Mouse (Mus musculus): ENCODE measurements around the gene Rnasek. TPM values are rescaled to one million over a fixed set of nuclear protein-coding genes. Genes with fewer than 3 reads are reported as not detected.

The Rnasek gene
- polyA plus RNA-seq (2014; fragmentation: Nextera tagmentation; extraction: Ambion mirVana) = 157 and 164 TPM in 2 replicates

- H3K9ac ChIP-seq (replicated peaks; ENCODE audit: low read depth, low read length) = peak within 1 kb of the TSS; percentile 58
- H3K4me2 ChIP-seq (replicated peaks; ENCODE audit: low read depth, low read length) = peak within 1 kb of the TSS; percentile 96
- no peaks in the 10 kb centered on the region for H3K9me3 ChIP-seq (ENCODE audit: control insufficient read depth, low read depth, low read length)
- peak within 1 kb of the TSS; percentile 34 for H3K27ac ChIP-seq (ENCODE audit: low read length)
- H3K36me3 ChIP-seq (ENCODE audit: control insufficient read depth, insufficient read depth, low read length) = peaks cover 6% of the 10 kb centered on the region
- peaks cover 18% of the 10 kb centered on the region for H3K4me1 ChIP-seq (ENCODE audit: control insufficient read depth, insufficient read depth, low read length)
- WGBS = under 1% methylated on average over 29 of the region's 35 CpGs
- H3K27me3 ChIP-seq (ENCODE audit: control insufficient read depth, insufficient read depth, low read length) = no peaks in the 10 kb centered on the region
- ATAC-seq (ENCODE audit: insufficient number of reproducible peaks, insufficient read depth, low FRiP score, low read depth) = 0 out of 2 replicates have a peak, but pooled peaks have one; percentile 29
- peak within 1 kb of the TSS; percentile 64 for H3K4me3 ChIP-seq (ENCODE audit: low read depth, low read length)
Observed at GRCm38 (mm10) chr11:70239541-70240279, at the start of gene Rnasek, which contains the start of gene Gm21988. Gene Rnasek, minus strand, starts transcription at chr11:70239842. Gene Gm21988, minus strand, starts transcription at chr11:70239830.

- 25% methylated on average over 6 of the region's 6 CpGs for WGBS
- peaks cover 5% of the 10 kb centered on the region; the same call in 1 of the 2 replicates for H3K4me1 ChIP-seq (ENCODE audit: control insufficient read depth, insufficient read depth, low read length)
- H3K27ac ChIP-seq (ENCODE audit: low read length) = peak overlapping the region; percentile 35
- 0 out of 2 replicates have a peak, but pooled peaks have one; percentile 28 for ATAC-seq (ENCODE audit: insufficient number of reproducible peaks, insufficient read depth, low FRiP score, low read depth)
- H3K9ac ChIP-seq (replicated peaks; ENCODE audit: low read depth, low read length) = no peak overlapping the region
- H3K36me3 ChIP-seq (ENCODE audit: control insufficient read depth, insufficient read depth, low read length) = no peaks in the 10 kb centered on the region
- no peak overlapping the region for H3K4me2 ChIP-seq (replicated peaks; ENCODE audit: low read depth, low read length)
- H3K9me3 ChIP-seq (ENCODE audit: control insufficient read depth, low read depth, low read length) = no peaks in the 10 kb centered on the region
- H3K27me3 ChIP-seq (ENCODE audit: control insufficient read depth, insufficient read depth, low read length) = no peaks in the 10 kb centered on the region
- no peak overlapping the region for H3K4me3 ChIP-seq (ENCODE audit: low read depth, low read length)
Observed at GRCm38 (mm10) chr11:70289236-70289635, 49.6 kb upstream of the Rnasek start.

GRCm38 (mm10) chr11:70288102-70288501 lies 48.5 kb upstream of the Rnasek start:
- Histone ChIP-seq H3K27ac (ENCODE audit: low read length) (0 out of 2 replicates have a peak overlapping the region, but pooled peaks have one; percentile 23), H3K36me3 (ENCODE audit: control insufficient read depth, insufficient read depth, low read length) (no peaks in the 10 kb centered on the region), H3K9me3 (ENCODE audit: control insufficient read depth, low read depth, low read length) (no peaks in the 10 kb centered on the region), H3K4me2 (replicated peaks; ENCODE audit: low read depth, low read length) (no peak overlapping the region), H3K9ac (replicated peaks; ENCODE audit: low read depth, low read length) (no peak overlapping the region), H3K4me1 (ENCODE audit: control insufficient read depth, insufficient read depth, low read length) (peaks cover 8% of the 10 kb centered on the region; the same call in 1 of the 2 replicates), H3K27me3 (ENCODE audit: control insufficient read depth, insufficient read depth, low read length) (no peaks in the 10 kb centered on the region), H3K4me3 (ENCODE audit: low read depth, low read length) (no peak overlapping the region)
- ATAC-seq (ENCODE audit: insufficient number of reproducible peaks, insufficient read depth, low FRiP score, low read depth) = no peak
- 74% methylated on average over 10 of the region's 10 CpGs for WGBS

GRCm38 (mm10) chr11:70285686-70286085 lies 46.0 kb upstream of the Rnasek start:
- Histone ChIP-seq H3K4me2 (replicated peaks; ENCODE audit: low read depth, low read length) (no peak overlapping the region), H3K4me3 (ENCODE audit: low read depth, low read length) (no peak overlapping the region), H3K27me3 (ENCODE audit: control insufficient read depth, insufficient read depth, low read length) (no peaks in the 10 kb centered on the region), H3K9ac (replicated peaks; ENCODE audit: low read depth, low read length) (no peak overlapping the region), H3K36me3 (ENCODE audit: control insufficient read depth, insufficient read depth, low read length) (no peaks in the 10 kb centered on the region), H3K4me1 (ENCODE audit: control insufficient read depth, insufficient read depth, low read length) (peaks cover 8% of the 10 kb centered on the region; the same call in 1 of the 2 replicates), H3K27ac (ENCODE audit: low read length) (no peak overlapping the region), H3K9me3 (ENCODE audit: control insufficient read depth, low read depth, low read length) (no peaks in the 10 kb centered on the region)
- WGBS = 73% methylated on average over 5 of the region's 5 CpGs
- no peak for ATAC-seq (ENCODE audit: insufficient number of reproducible peaks, insufficient read depth, low FRiP score, low read depth)

GRCm38 (mm10) chr11:70284757-70285156 lies 45.1 kb upstream of the Rnasek start:
- peak overlapping the region; percentile 39; the same call in 1 of the 2 replicates for H3K27ac ChIP-seq (ENCODE audit: low read length)

GRCm38 (mm10) chr11:70283666-70284065 lies 44.0 kb upstream of the Rnasek start:
- ATAC-seq (ENCODE audit: insufficient number of reproducible peaks, insufficient read depth, low FRiP score, low read depth) = no peak

More at GRCm38 (mm10) chr11:70284757-70285156, 45.1 kb upstream of the Rnasek start:
- Histone ChIP-seq H3K4me1 (ENCODE audit: control insufficient read depth, insufficient read depth, low read length) (peaks cover 13% of the 10 kb centered on the region; the same call in 1 of the 2 replicates), H3K9me3 (ENCODE audit: control insufficient read depth, low read depth, low read length) (no peaks in the 10 kb centered on the region), H3K4me2 (replicated peaks; ENCODE audit: low read depth, low read length) (no peak overlapping the region), H3K4me3 (ENCODE audit: low read depth, low read length) (no peak overlapping the region), H3K27me3 (ENCODE audit: control insufficient read depth, insufficient read depth, low read length) (no peaks in the 10 kb centered on the region), H3K36me3 (ENCODE audit: control insufficient read depth, insufficient read depth, low read length) (no peaks in the 10 kb centered on the region), H3K9ac (replicated peaks; ENCODE audit: low read depth, low read length) (no peak overlapping the region)
- ATAC-seq (ENCODE audit: insufficient number of reproducible peaks, insufficient read depth, low FRiP score, low read depth) = no peak
- WGBS = 54% methylated on average over 3 of the region's 3 CpGs

GRCm38 (mm10) chr11:70280441-70280840 lies 40.8 kb upstream of the Rnasek start:
- H3K27me3 ChIP-seq (ENCODE audit: control insufficient read depth, insufficient read depth, low read length) = no peaks in the 10 kb centered on the region
- H3K36me3 ChIP-seq (ENCODE audit: control insufficient read depth, insufficient read depth, low read length) = no peaks in the 10 kb centered on the region
- 68% methylated on average over 3 of the region's 3 CpGs for WGBS
- no peaks in the 10 kb centered on the region for H3K9me3 ChIP-seq (ENCODE audit: control insufficient read depth, low read depth, low read length)
- H3K9ac ChIP-seq (replicated peaks; ENCODE audit: low read depth, low read length) = no peak overlapping the region
- no peak overlapping the region for H3K27ac ChIP-seq (ENCODE audit: low read length)
- H3K4me1 ChIP-seq (ENCODE audit: control insufficient read depth, insufficient read depth, low read length) = peaks cover 13% of the 10 kb centered on the region; the same call in 1 of the 2 replicates
- no peak overlapping the region for H3K4me2 ChIP-seq (replicated peaks; ENCODE audit: low read depth, low read length)
- ATAC-seq (ENCODE audit: insufficient number of reproducible peaks, insufficient read depth, low FRiP score, low read depth) = no peak
- H3K4me3 ChIP-seq (ENCODE audit: low read depth, low read length) = no peak overlapping the region

More at GRCm38 (mm10) chr11:70283666-70284065, 44.0 kb upstream of the Rnasek start:
- Histone ChIP-seq H3K4me2 (replicated peaks; ENCODE audit: low read depth, low read length) (no peak overlapping the region), H3K4me1 (ENCODE audit: control insufficient read depth, insufficient read depth, low read length) (peaks cover 13% of the 10 kb centered on the region; the same call in 1 of the 2 replicates), H3K27me3 (ENCODE audit: control insufficient read depth, insufficient read depth, low read length) (no peaks in the 10 kb centered on the region), H3K36me3 (ENCODE audit: control insufficient read depth, insufficient read depth, low read length) (no peaks in the 10 kb centered on the region), H3K9ac (replicated peaks; ENCODE audit: low read depth, low read length) (no peak overlapping the region), H3K9me3 (ENCODE audit: control insufficient read depth, low read depth, low read length) (no peaks in the 10 kb centered on the region), H3K4me3 (ENCODE audit: low read depth, low read length) (no peak overlapping the region), H3K27ac (ENCODE audit: low read length) (no peak overlapping the region)
- 68% methylated on average over 4 of the region's 4 CpGs for WGBS

- no peaks in the 10 kb centered on the region for H3K36me3 ChIP-seq (ENCODE audit: control insufficient read depth, insufficient read depth, low read length)
- no peak overlapping the region for H3K27ac ChIP-seq (ENCODE audit: low read length)
- H3K27me3 ChIP-seq (ENCODE audit: control insufficient read depth, insufficient read depth, low read length) = no peaks in the 10 kb centered on the region
- no peak for ATAC-seq (ENCODE audit: insufficient number of reproducible peaks, insufficient read depth, low FRiP score, low read depth)
- no peak overlapping the region for H3K4me2 ChIP-seq (replicated peaks; ENCODE audit: low read depth, low read length)
- no peak overlapping the region for H3K4me3 ChIP-seq (ENCODE audit: low read depth, low read length)
- peaks cover 5% of the 10 kb centered on the region; the same call in 1 of the 2 replicates for H3K4me1 ChIP-seq (ENCODE audit: control insufficient read depth, insufficient read depth, low read length)
- no peaks in the 10 kb centered on the region for H3K9me3 ChIP-seq (ENCODE audit: control insufficient read depth, low read depth, low read length)
- no peak overlapping the region for H3K9ac ChIP-seq (replicated peaks; ENCODE audit: low read depth, low read length)
- WGBS = 60% methylated on average over 3 of the region's 3 CpGs
Observed at GRCm38 (mm10) chr11:70278961-70279360, 39.3 kb upstream of the Rnasek start.
